16 mouse cellular contexts compared by ENCODE assay signal in genomic region chr3:9598061-9598460, GRCm38 (mm10). TPM values are rescaled to one million over a fixed set of nuclear protein-coding genes. Genes with fewer than 3 reads are reported as not detected.
DNase-seq lines count a peak whose midpoint lies in the region; ATAC-seq and TF ChIP-seq lines count a peak whose summit lies in the region.
"Had no signal": no experiment of that assay in that cellular context is flagged by ENCODE, and none has a peak within 500 bp of the region (broad histone marks: within the 10 kb centered on the region; RNA-seq: fewer than 3 reads in every experiment).

No protein-coding gene starts in this region.

- DNase-seq in forebrain, embryonic 11.5 days (ENCODE audit: low spot score), result peak; percentile 25
- DNase-seq in forebrain, postnatal 0 days, result no peak
- peak; percentile 17 for DNase-seq in lung, postnatal 25 days (ENCODE audit: low spot score)
- DNase-seq in lung, postnatal 14 days, result no peak
- peak; percentile 53 for DNase-seq in thymus, postnatal 14 days
- DNase-seq in frontal cortex, postnatal 36 days (ENCODE audit: low spot score in 2 of 2), result no peak
- no peak for DNase-seq in adrenal gland, adult 8-10 months
- DNase-seq: cerebellum, adult 9-10 months; gastrocnemius, postnatal 36 days; kidney, adult 9 months; spleen, adult 18-20 months had no signal

- ATAC-seq in forebrain, embryonic 11.5 days (replicated peaks; ENCODE audit: low FRiP score), result no peak
- ATAC-seq in forebrain, postnatal 0 days, result no peak
- ATAC-seq in granulocyte monocyte progenitor cell, adult 5-6 weeks (replicated peaks; ENCODE audit: poor library complexity, severe bottlenecking), result peak; percentile 95
- ATAC-seq: hindbrain, embryonic 16.5 days; midbrain, embryonic 15.5 days had no signal

- H3K4me1 ChIP-seq in forebrain, embryonic 11.5 days (replicated peaks; ENCODE audit: control insufficient read depth, insufficient read depth, low read length), result no peaks in the 10 kb centered on the region; the same call in 1 of the 2 replicates
- H3K4me1 ChIP-seq in forebrain, postnatal 0 days (ENCODE audit: insufficient read depth), result no peaks in the 10 kb centered on the region
- H3K4me1 ChIP-seq: midbrain, embryonic 15.5 days had no signal

- no peaks in the 10 kb centered on the region for H3K9me3 ChIP-seq in forebrain, embryonic 11.5 days (ENCODE audit: control insufficient read depth, low read length)
- no peaks in the 10 kb centered on the region for H3K9me3 ChIP-seq in forebrain, postnatal 0 days (ENCODE audit: low read length)
- H3K9me3 ChIP-seq: heart, embryonic 15.5 days; limb, embryonic 12.5 days; midbrain, embryonic 15.5 days had no signal

- TF ChIP-seq CTCF in forebrain, postnatal 0 days (IDR thresholded peaks at IDR 0.05; ENCODE audit: low read depth), result no peak

- H3K4me3 ChIP-seq in forebrain, embryonic 11.5 days (ENCODE audit: low read depth, low read length), result no peak overlapping the region
- no peak overlapping the region for H3K4me3 ChIP-seq in forebrain, postnatal 0 days (ENCODE audit: low read depth, low read length)
- H3K4me3 ChIP-seq: heart, embryonic 15.5 days; limb, embryonic 12.5 days; midbrain, embryonic 15.5 days had no signal

- H3K36me3 ChIP-seq in forebrain, embryonic 11.5 days (ENCODE audit: control insufficient read depth, insufficient read depth, low read length), result no peaks in the 10 kb centered on the region
- no peaks in the 10 kb centered on the region for H3K36me3 ChIP-seq in forebrain, postnatal 0 days (ENCODE audit: insufficient read depth)
- H3K36me3 ChIP-seq: heart, embryonic 15.5 days; limb, embryonic 12.5 days; midbrain, embryonic 15.5 days had no signal

- no peak overlapping the region for H3K27ac ChIP-seq in forebrain, embryonic 11.5 days (ENCODE audit: low read depth, low read length)
- no peak overlapping the region for H3K27ac ChIP-seq in forebrain, postnatal 0 days (ENCODE audit: low read depth, low read length)
- H3K27ac ChIP-seq: heart, embryonic 15.5 days; limb, embryonic 12.5 days; midbrain, embryonic 15.5 days had no signal

- no peaks in the 10 kb centered on the region for H3K27me3 ChIP-seq in forebrain, embryonic 11.5 days (ENCODE audit: control insufficient read depth, insufficient read depth, low read length)
- H3K27me3 ChIP-seq in forebrain, postnatal 0 days (ENCODE audit: insufficient read depth, low read length), result no peaks in the 10 kb centered on the region
- H3K27me3 ChIP-seq: heart, embryonic 15.5 days; limb, embryonic 12.5 days; midbrain, embryonic 15.5 days had no signal

- H3K4me2 ChIP-seq in forebrain, embryonic 11.5 days (ENCODE audit: low read depth, low read length, severe bottlenecking), result no peak overlapping the region
- H3K4me2 ChIP-seq in forebrain, postnatal 0 days (ENCODE audit: low read depth), result no peak overlapping the region
- H3K4me2 ChIP-seq: heart, embryonic 15.5 days; limb, embryonic 12.5 days; midbrain, embryonic 15.5 days had no signal

- WGBS in forebrain, embryonic 11.5 days, result 89% methylated on average over 3 of the region's 3 CpGs
- 85% methylated on average over 3 of the region's 3 CpGs for WGBS in forebrain, postnatal 0 days

- H3K9ac ChIP-seq in forebrain, embryonic 11.5 days (ENCODE audit: low read length), result no peak overlapping the region
- no peak overlapping the region for H3K9ac ChIP-seq in forebrain, postnatal 0 days
- H3K9ac ChIP-seq: heart, embryonic 15.5 days; limb, embryonic 12.5 days; midbrain, embryonic 15.5 days had no signal

RNA-seq across cellular contexts. Expression of gene Zfp704, which starts 11.8 kb away (rescaled TPM):
- polyA plus RNA-seq in forebrain, embryonic 11.5 days (2014; fragmentation: Nextera tagmentation; extraction: Ambion mirVana), result 7.8 and 8.1 TPM in 2 replicates
- 63.6 and 70.4 TPM in 2 replicates for total RNA-seq in forebrain, postnatal 0 days (2014; rRNA removed)
- polyA plus RNA-seq in forebrain, postnatal 0 days (2015; fragmentation: Nextera tagmentation; extraction: Ambion mirVana), result 6.5 and 13.0 TPM in 2 replicates
- total RNA-seq in granulocyte monocyte progenitor cell, adult 5-6 weeks (2014; fragmentation: Nextera tagmentation), result 22.9 and 25.3 TPM in 2 replicates
- total RNA-seq in granulocyte monocyte progenitor cell, adult 5-6 weeks (2017), result 15.6 and 15.7 TPM in 2 replicates
- 10 to 100 TPM; 14.5 to 22.8 (median 16.7) TPM for total RNA-seq in adrenal gland, adult 8-10 months (2022)

Comparison
In these comparisons a context has a peak if more than half of its experiments do, and no peak if none do; other contexts are left out.
1. DNase-seq: peak in forebrain, embryonic 11.5 days (single experiment), lung, postnatal 25 days (single experiment) and thymus, postnatal 14 days (single experiment); none in forebrain, postnatal 0 days (single experiment), lung, postnatal 14 days (single experiment), frontal cortex, postnatal 36 days (0 of 2) and adrenal gland, adult 8-10 months (single experiment).